Mouse (Mus musculus) ES-Bruce4 (cell line): ENCODE results near the gene Col18a1. TPM values are rescaled to one million over a fixed set of nuclear protein-coding genes. Genes with fewer than 3 reads are reported as not detected.

Source experiments
- H3K27ac ChIP-seq: 2 replicates; pipeline ENCODE4 v1.5.1; 2012; ENCODE audit warnings: low read length, inconsistent platforms; ENCODE audit not compliant: insufficient read depth
- H3K27me3 ChIP-seq: 2 replicates; pipeline ENCODE4 v1.6.1; 2012; ENCODE audit warnings: mild to moderate bottlenecking, low read length, inconsistent platforms; ENCODE audit not compliant: control insufficient read depth, poor library complexity, insufficient read depth, severe bottlenecking
- H3K36me3 ChIP-seq: 2 replicates; pipeline ENCODE4 v1.6.1; 2012; ENCODE audit warnings: inconsistent platforms, mild to moderate bottlenecking, low read length, moderate library complexity; ENCODE audit not compliant: control insufficient read depth, poor library complexity, insufficient read depth, severe bottlenecking
- H3K4me1 ChIP-seq: one replicate; pipeline ENCODE4 v1.8.1; 2011; ENCODE audit warnings: low read length; ENCODE audit not compliant: control insufficient read depth, insufficient read depth
- H3K4me3 ChIP-seq: 2 replicates; pipeline ENCODE4 v1.5.1; 2011; ENCODE audit warnings: low read depth, mild to moderate bottlenecking, low read length
- H3K9ac ChIP-seq: 2 replicates; pipeline ENCODE4 v1.6.1; 2012; ENCODE audit warnings: low read depth, mild to moderate bottlenecking, inconsistent platforms; ENCODE audit not compliant: poor library complexity, severe bottlenecking
- H3K9me3 ChIP-seq: replicated peaks from 2 replicates; pipeline ENCODE4 v1.6.1; 2012; ENCODE audit warnings: mild to moderate bottlenecking, low read length, inconsistent platforms; ENCODE audit not compliant: control insufficient read depth, poor library complexity, insufficient read depth, severe bottlenecking
- CTCF ChIP-seq: IDR thresholded peaks from one replicate; pipeline ENCODE4 v1.8.1; 2011; ENCODE audit warnings: low read depth, low read length
- EP300 ChIP-seq: IDR thresholded peaks from 2 replicates; pipeline ENCODE4 v1.6.1; 2011; ENCODE audit warnings: low read depth, low read length; ENCODE audit not compliant: insufficient read depth
- POLR2A ChIP-seq: IDR thresholded peaks from one replicate; pipeline ENCODE4 v1.8.1; 2011; ENCODE audit warnings: low read length; ENCODE audit not compliant: insufficient read depth
- polyA plus RNA-seq: library from polyadenylated mRNA; stranded (reverse); fragments of >200 nt; gene quantifications from 2 replicates; pipeline ENCODE4 v1.2.4, GENCODE M21; 2011; ENCODE audit warnings: low read depth; ENCODE audit not compliant: missing spikeins, insufficient read depth, insufficient read length

The Col18a1 gene
- polyA plus RNA-seq, 1 experiment = 273 TPM

- Histone ChIP-seq H3K4me1 (peaks cover 3% of the 10 kb centered on the region), H3K36me3 (no peaks in the 10 kb centered on the region), H3K9me3 (no peaks in the 10 kb centered on the region), H3K27me3 (no peaks in the 10 kb centered on the region), H3K4me3 (no peak overlapping the region), H3K9ac (no peak overlapping the region), H3K27ac (no peak overlapping the region)
- TF ChIP-seq POLR2A (no peak), EP300 (no peak), CTCF (no peak)
Observed at GRCm38 (mm10) chr10:77170400-77170799, 4.1 kb upstream of the Col18a1 start.

- H3K4me3 ChIP-seq = peak overlapping the region; percentile 92
- peak overlapping the region; percentile 60 for H3K9ac ChIP-seq
- H3K27ac ChIP-seq = peak overlapping the region; percentile 66
- no peak for TF ChIP-seq POLR2A
- no peak for TF ChIP-seq CTCF
- no peak for TF ChIP-seq EP300
- H3K9me3 ChIP-seq = no peaks in the 10 kb centered on the region
- no peaks in the 10 kb centered on the region for H3K27me3 ChIP-seq
- no peaks in the 10 kb centered on the region for H3K36me3 ChIP-seq
- peaks cover 9% of the 10 kb centered on the region for H3K4me1 ChIP-seq
Observed at GRCm38 (mm10) chr10:77165318-77165945, 916 bp downstream of the Col18a1 start.

- Histone ChIP-seq H3K36me3 (no peaks in the 10 kb centered on the region), H3K9me3 (no peaks in the 10 kb centered on the region), H3K27me3 (no peaks in the 10 kb centered on the region), H3K9ac (peak overlapping the region; percentile 60; the same call in 1 of the 2 replicates), H3K27ac (peak overlapping the region; percentile 90), H3K4me3 (peak overlapping the region; percentile 31), H3K4me1 (peaks cover 15% of the 10 kb centered on the region)
- TF ChIP-seq CTCF (no peak), EP300 (0 out of 2 replicates have a peak, but pooled peaks have one; percentile 66)
Observed at GRCm38 (mm10) chr10:77164437-77165052, 1.8 kb downstream of the Col18a1 start.

GRCm38 (mm10) chr10:77164041-77164436 is 2.3 kb downstream of the Col18a1 start:
- TF ChIP-seq POLR2A (no peak), CTCF (no peak), EP300 (no peak)
- Histone ChIP-seq H3K4me3 (peak overlapping the region; percentile 26), H3K4me1 (peaks cover 15% of the 10 kb centered on the region), H3K9ac (0 out of 2 replicates have a peak overlapping the region, but pooled peaks have one; percentile 25), H3K27me3 (no peaks in the 10 kb centered on the region), H3K9me3 (no peaks in the 10 kb centered on the region), H3K27ac (peak overlapping the region; percentile 80), H3K36me3 (no peaks in the 10 kb centered on the region)

GRCm38 (mm10) chr10:77163392-77163977 is 2.9 kb downstream of the Col18a1 start:
- no peak for TF ChIP-seq CTCF
- Histone ChIP-seq H3K4me3 (peak overlapping the region; percentile 26), H3K9me3 (no peaks in the 10 kb centered on the region), H3K36me3 (no peaks in the 10 kb centered on the region), H3K9ac (0 out of 2 replicates have a peak overlapping the region, but pooled peaks have one; percentile 25), H3K27me3 (no peaks in the 10 kb centered on the region), H3K4me1 (peaks cover 18% of the 10 kb centered on the region), H3K27ac (peak overlapping the region; percentile 80)

GRCm38 (mm10) chr10:77159573-77159972 is 6.8 kb downstream of the Col18a1 start:
- Histone ChIP-seq H3K4me3 (no peak overlapping the region), H3K36me3 (no peaks in the 10 kb centered on the region), H3K9me3 (no peaks in the 10 kb centered on the region), H3K9ac (no peak overlapping the region), H3K4me1 (peaks cover 31% of the 10 kb centered on the region), H3K27ac (no peak overlapping the region), H3K27me3 (no peaks in the 10 kb centered on the region)
- no peak for TF ChIP-seq POLR2A
- no peak for TF ChIP-seq CTCF
- no peak for TF ChIP-seq EP300
